Mouse (Mus musculus): ENCODE results near the gene Ccdc85c. TPM values are rescaled to one million over a fixed set of nuclear protein-coding genes. Genes with fewer than 3 reads are reported as not detected.

Gene Ccdc85c
- polyA plus RNA-seq, 1 experiment from 2014 or later = 5.4 TPM

DNA sequence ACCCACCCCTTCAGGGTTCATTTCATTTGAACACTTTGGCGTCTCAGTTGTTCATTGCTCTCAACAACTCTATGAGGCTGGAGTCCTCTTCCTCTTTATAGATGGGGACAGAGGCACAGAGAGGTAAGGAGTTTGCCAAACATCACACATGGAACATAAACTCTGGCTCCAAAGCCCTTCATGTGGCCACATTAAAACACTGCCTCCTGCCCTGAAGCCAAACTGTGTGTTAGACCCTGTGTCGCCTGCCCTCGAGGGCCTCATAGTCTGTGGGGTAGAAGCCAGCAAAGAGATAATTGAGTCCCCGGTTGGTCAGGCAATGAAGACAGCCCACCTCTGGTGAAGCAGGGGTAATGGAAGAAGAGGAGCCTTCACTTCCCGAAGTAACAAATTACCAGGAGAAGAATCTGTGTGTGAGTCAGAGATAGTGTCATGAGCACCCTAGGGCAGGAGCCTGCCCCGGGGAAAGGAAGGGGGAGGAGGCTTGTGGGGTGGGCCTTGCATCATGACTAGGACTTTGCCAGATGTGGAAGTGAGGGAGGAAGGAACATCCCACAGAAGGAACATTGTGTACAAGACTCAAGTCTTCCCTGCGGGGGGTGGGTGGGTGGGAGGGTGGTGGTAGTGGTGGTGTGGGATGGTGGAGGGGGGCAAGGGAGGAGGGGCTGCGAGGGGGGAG lies 34.0 kb upstream of the Ccdc85c start:
- 69% methylated on average over 8 of the region's 8 CpGs for WGBS
- H3K9me3 ChIP-seq (replicated peaks) = no peaks in the 10 kb centered on the region
- DNase-seq (ENCODE audit: low spot score) = no peak
- H3K4me1 ChIP-seq = peaks cover 26% of the 10 kb centered on the region
- peaks cover 64% of the 10 kb centered on the region for H3K27me3 ChIP-seq (ENCODE audit: low read depth, poor library complexity, severe bottlenecking)
- no peak overlapping the region for H3K27ac ChIP-seq
- H3K4me3 ChIP-seq = no peak overlapping the region
- H3K36me3 ChIP-seq = no peaks in the 10 kb centered on the region

DNA sequence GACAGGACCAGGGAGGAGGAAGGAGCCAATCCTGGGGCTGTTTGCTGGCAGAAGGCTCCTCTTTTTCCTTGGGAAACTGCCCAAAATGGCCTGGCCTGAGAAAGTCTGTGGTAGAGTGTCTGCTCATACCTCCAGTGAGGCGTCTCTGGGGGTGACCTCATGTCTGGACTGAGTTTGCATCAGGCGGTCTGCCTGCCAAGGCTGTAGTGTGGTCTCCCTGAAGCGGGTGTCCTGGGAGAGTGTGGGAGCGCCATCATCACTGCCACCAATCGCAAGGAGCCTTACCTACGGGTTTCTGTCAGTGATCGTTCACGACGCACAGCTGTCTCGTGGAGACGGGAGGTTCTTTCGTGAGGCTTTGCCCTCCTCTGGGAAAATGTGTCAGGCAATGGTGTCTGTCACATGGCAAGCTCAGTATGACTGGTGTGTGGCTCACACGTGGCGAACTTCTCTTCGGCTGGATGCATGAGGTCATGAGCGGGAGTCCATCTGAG lies 33.2 kb upstream of the Ccdc85c start:
- WGBS = 86% methylated on average over 16 of the region's 16 CpGs
- no peak overlapping the region for H3K4me3 ChIP-seq
- H3K9me3 ChIP-seq (replicated peaks) = no peaks in the 10 kb centered on the region
- no peak for DNase-seq (ENCODE audit: low spot score)
- no peaks in the 10 kb centered on the region for H3K36me3 ChIP-seq
- no peak overlapping the region for H3K27ac ChIP-seq
- peaks cover 26% of the 10 kb centered on the region for H3K4me1 ChIP-seq
- peaks cover 70% of the 10 kb centered on the region for H3K27me3 ChIP-seq (ENCODE audit: low read depth, poor library complexity, severe bottlenecking)

DNA sequence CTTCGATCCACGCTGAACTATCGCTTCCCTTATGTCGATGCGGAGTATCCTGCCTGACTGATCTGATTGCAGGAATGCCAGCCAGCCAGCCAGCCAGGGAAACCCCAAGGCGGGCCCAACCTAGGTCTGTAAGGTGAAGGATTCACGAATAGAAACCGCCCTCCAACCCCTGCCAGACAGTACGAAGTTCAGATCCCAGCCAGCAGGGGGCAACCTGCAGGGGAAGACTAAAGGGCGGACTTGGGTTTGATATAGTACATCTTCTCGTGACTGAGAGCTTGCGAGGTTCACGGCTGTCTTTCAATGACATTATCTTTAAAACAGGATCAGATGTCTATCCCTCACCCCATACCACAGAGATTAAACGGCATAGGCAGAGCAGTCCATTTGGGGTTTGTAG lies 32.3 kb upstream of the Ccdc85c start:
- Histone ChIP-seq H3K27ac (no peak overlapping the region), H3K9me3 (replicated peaks) (no peaks in the 10 kb centered on the region)
- DNase-seq (ENCODE audit: low spot score) = peak; percentile 76

DNA sequence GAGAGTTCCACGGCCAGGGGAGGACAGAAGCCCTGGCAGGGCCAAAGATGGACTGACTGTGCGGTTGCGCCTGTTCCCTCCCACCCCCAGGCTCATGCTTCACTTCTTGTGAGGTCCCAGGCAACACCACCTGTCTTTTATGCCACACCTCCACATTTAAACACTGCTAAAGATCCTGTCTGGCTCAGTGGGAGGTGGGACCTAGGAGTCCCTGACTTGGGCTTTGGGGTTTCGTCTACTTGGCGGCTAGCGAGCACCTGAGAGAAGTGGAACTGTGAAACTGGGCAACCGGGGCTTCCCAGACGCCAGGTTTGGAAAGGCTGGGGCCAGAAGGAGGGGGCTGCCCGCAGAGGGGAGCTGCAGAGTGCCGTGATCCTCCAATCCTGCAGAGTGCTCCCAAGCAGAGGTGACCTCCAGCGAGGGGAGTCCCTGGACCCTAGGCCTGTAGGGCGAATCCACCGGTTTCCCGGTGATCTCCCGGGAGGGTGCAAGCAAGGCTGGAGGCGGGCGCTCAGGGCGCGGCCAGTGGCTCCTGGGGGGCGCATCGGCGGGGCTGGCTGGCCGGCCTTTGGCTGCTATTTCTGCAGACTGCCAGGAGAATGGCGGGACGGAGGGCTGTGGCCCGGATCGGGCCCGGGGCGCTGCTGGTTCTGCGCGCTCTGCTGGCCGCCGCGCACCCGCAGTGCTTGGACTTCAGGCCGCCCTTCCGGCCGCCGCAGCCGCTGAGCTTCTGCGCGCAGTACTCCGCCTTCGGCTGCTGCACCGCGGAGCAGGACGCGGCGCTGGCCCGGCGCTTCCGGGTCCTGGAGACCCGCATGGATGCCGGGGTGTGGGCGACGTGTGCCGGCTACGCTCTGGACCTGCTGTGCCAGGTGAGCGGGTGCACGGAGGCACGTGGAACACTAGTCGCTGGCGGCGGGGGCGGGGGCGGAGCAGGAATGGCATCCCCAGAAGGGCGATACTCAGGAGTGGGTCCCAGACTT lies 30.9 kb upstream of the Ccdc85c start, which contains the start of gene Hhipl1:
TSS of gene Hhipl1 (plus strand) at position 459 of the 983 bp plus-strand sequence.
- Histone ChIP-seq H3K27ac (peak within 1 kb of the TSS; percentile 86), H3K4me1 (peaks cover 18% of the 10 kb centered on the region), H3K27me3 (ENCODE audit: low read depth, poor library complexity, severe bottlenecking) (peaks cover 73% of the 10 kb centered on the region), H3K9me3 (replicated peaks) (no peaks in the 10 kb centered on the region), H3K36me3 (no peaks in the 10 kb centered on the region), H3K4me3 (peak within 1 kb of the TSS; percentile 72)
- 4% methylated on average over 67 of the region's 67 CpGs for WGBS
- DNase-seq (ENCODE audit: low spot score) = peak; percentile 73

More for the DNA sequence above, 32.3 kb upstream of the Ccdc85c start:
- 22% methylated on average over 14 of the region's 14 CpGs for WGBS
- Histone ChIP-seq H3K27me3 (ENCODE audit: low read depth, poor library complexity, severe bottlenecking) (peaks cover 76% of the 10 kb centered on the region), H3K4me3 (no peak overlapping the region), H3K4me1 (peaks cover 21% of the 10 kb centered on the region), H3K36me3 (no peaks in the 10 kb centered on the region)

DNA sequence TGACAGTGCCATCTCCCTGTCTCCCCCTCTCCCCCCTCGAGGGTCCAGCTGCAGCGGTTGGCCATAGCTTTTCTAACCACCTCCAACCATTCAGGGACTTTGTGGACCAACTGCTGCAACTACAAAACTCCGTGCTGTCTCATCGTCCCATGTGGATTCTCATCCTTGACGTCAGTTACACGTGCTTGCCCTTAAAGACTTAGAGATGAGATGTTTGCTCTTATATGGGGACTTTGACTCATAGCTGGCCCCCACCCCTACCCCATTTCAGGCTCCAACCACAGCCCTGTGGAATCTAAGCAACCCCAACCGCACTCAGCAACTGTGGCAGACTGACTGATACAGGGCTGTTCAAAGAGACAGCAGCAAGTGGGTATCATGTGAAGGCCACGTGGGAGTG lies 29.9 kb upstream of the Ccdc85c start:
- H3K4me1 ChIP-seq = peaks cover 18% of the 10 kb centered on the region
- H3K36me3 ChIP-seq = no peaks in the 10 kb centered on the region
- no peak for DNase-seq (ENCODE audit: low spot score)
- no peak overlapping the region for H3K27ac ChIP-seq
- H3K9me3 ChIP-seq (replicated peaks) = no peaks in the 10 kb centered on the region
- WGBS = 72% methylated on average over 8 of the region's 8 CpGs
- H3K27me3 ChIP-seq (ENCODE audit: low read depth, poor library complexity, severe bottlenecking) = peaks cover 70% of the 10 kb centered on the region
- H3K4me3 ChIP-seq = no peak overlapping the region

DNA sequence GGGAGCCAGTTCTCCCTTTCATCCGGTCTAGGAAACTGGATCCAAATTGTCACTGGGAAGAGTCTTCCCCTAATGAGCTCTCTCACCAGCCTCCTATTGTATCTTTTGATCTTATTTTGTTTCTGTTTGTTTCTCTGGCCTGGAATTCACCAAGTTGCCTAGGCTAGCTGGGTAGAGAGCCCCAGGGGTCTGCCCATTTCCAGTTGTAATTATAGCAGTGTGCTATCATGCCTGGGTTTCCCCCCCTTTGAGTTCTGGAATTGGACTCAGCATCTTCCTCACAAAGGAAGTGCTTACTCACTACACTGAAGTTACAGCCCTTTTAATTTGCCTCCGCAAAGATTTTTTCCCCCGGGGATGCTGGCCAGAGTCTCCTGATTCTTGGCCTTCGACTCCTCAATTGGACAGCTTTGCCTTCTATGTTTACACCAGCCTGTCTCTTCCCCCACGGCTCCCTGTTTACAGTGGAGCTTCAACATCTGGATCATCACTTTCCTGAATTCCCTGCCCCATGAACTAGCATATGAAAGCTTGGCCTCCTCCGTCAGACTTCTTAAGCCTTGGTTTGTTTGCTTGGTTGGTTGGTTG lies 28.6 kb upstream of the Ccdc85c start:
- H3K27ac ChIP-seq = no peak overlapping the region
- H3K27me3 ChIP-seq (ENCODE audit: low read depth, poor library complexity, severe bottlenecking) = peaks cover 58% of the 10 kb centered on the region
- H3K4me3 ChIP-seq = no peak overlapping the region
- H3K9me3 ChIP-seq (replicated peaks) = no peaks in the 10 kb centered on the region
- H3K4me1 ChIP-seq = peaks cover 14% of the 10 kb centered on the region
- DNase-seq (ENCODE audit: low spot score) = no peak
- 56% methylated on average over 6 of the region's 6 CpGs for WGBS
- no peaks in the 10 kb centered on the region for H3K36me3 ChIP-seq

DNA sequence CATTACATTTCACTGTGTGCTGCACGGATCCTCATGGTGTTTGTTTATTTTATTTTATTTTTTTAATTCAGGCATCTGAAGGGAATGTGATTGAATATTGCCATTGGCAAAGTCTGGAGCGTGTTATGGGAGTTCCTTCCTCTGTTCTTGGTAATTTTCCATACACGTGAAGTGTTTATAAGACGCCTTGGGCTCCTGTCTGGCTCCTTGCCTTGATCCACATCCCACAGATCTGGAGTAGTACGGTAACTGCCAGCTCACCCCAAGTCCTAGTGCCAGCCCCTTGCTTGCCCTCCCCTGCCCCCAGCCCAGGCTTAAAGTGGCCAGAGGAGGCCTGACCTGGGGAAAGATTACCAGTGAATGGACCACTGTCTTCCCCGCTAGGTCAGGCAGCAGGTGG lies 25.8 kb upstream of the Ccdc85c start:
- no peak for DNase-seq (ENCODE audit: low spot score)
- Histone ChIP-seq H3K4me3 (no peak overlapping the region), H3K9me3 (replicated peaks) (no peaks in the 10 kb centered on the region), H3K4me1 (peaks cover 6% of the 10 kb centered on the region), H3K27ac (no peak overlapping the region), H3K27me3 (ENCODE audit: low read depth, poor library complexity, severe bottlenecking) (peaks cover 29% of the 10 kb centered on the region), H3K36me3 (no peaks in the 10 kb centered on the region)
- 85% methylated on average over 6 of the region's 6 CpGs for WGBS

DNA sequence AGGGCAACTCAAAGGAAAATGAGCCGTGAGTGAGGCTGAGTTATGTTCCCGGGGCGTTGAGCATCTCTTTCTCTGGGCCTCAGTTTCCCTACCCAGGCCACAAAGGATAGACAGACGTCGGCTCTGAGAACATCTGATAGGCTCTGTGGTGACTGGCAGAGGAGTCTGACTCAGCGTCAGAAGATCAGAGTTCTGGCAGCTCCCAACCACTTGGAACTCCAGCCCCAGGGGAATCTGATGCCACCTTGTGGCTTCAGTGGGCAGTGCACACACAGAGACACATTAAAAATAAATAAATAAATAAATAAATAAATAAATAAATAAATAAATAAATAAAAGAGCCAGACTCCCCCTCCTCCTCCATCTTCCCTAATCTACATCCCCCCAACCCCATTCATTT lies 21.8 kb upstream of the Ccdc85c start:
- no peaks in the 10 kb centered on the region for H3K9me3 ChIP-seq (replicated peaks)
- DNase-seq (ENCODE audit: low spot score) = no peak
- H3K4me1 ChIP-seq = peaks cover 10% of the 10 kb centered on the region
- H3K4me3 ChIP-seq = no peak overlapping the region
- peaks cover 12% of the 10 kb centered on the region for H3K27me3 ChIP-seq (ENCODE audit: low read depth, poor library complexity, severe bottlenecking)
- no peak overlapping the region for H3K27ac ChIP-seq
- 85% methylated on average over 6 of the region's 6 CpGs for WGBS
- H3K36me3 ChIP-seq = no peaks in the 10 kb centered on the region

DNA sequence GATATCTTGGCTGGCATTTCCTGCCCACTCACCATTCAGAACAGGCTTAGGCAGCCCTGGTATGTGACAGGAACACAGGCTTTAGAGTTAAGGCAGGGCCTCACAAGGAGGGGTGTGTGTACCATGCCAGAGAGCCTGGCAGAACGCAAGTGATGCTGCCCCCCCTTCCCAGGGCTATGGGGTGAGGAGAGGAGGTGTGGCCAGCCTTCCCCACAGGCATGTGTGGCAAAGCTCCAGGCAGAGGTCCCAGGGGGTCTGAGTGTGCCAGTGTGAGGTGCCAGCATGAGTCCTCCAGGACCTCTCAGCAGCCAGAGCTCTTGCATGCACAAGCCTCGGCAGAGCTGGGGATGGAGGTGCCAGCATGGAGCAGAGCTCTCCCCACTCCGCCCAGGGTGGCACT lies 19.4 kb upstream of the Ccdc85c start:
- Histone ChIP-seq H3K27ac (no peak overlapping the region), H3K27me3 (ENCODE audit: low read depth, poor library complexity, severe bottlenecking) (peaks cover 21% of the 10 kb centered on the region), H3K4me3 (no peak overlapping the region), H3K9me3 (replicated peaks) (no peaks in the 10 kb centered on the region), H3K4me1 (peaks cover 16% of the 10 kb centered on the region), H3K36me3 (no peaks in the 10 kb centered on the region)
- 74% methylated on average over 3 of the region's 3 CpGs for WGBS
- DNase-seq (ENCODE audit: low spot score) = no peak

DNA sequence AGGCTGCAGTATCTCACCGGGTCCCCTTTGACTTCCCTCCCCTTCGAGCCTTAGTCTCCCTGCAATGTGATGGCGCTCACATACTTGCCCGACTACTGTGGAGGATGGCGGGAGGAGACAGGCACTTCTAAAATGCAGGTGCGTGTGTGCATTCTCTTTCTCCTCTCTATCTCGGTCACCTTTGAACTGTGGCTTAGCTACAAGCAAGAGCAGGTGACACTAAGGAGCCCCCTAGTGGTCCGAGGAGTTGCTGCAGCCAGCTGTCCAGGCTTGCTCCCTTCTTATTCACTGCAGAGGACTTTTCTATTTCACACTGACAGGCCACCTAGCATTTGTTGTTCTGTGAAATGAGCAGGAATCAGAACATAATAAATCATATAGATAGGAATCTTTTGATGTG lies 17.7 kb upstream of the Ccdc85c start:
- Histone ChIP-seq H3K9me3 (replicated peaks) (no peaks in the 10 kb centered on the region), H3K27ac (no peak overlapping the region), H3K4me1 (peaks cover 18% of the 10 kb centered on the region), H3K27me3 (ENCODE audit: low read depth, poor library complexity, severe bottlenecking) (peaks cover 27% of the 10 kb centered on the region), H3K4me3 (peak overlapping the region; percentile 27), H3K36me3 (no peaks in the 10 kb centered on the region)
- 5% methylated on average over 8 of the region's 8 CpGs for WGBS
- peak; percentile 84 for DNase-seq (ENCODE audit: low spot score)

- peak overlapping the region; percentile 27 for H3K4me3 ChIP-seq
- H3K9me3 ChIP-seq (replicated peaks) = no peaks in the 10 kb centered on the region
- 6% methylated on average over 9 of the region's 9 CpGs for WGBS
- no peaks in the 10 kb centered on the region for H3K36me3 ChIP-seq
- peak; percentile 60 for DNase-seq (ENCODE audit: low spot score)
- H3K4me1 ChIP-seq = peaks cover 18% of the 10 kb centered on the region
- H3K27ac ChIP-seq = peak overlapping the region; percentile 46
- peaks cover 27% of the 10 kb centered on the region for H3K27me3 ChIP-seq (ENCODE audit: low read depth, poor library complexity, severe bottlenecking)
Observed at GRCm38 (mm10) chr12:108292419-108292818, 17.2 kb upstream of the Ccdc85c start.

- 74% methylated on average over 19 of the region's 19 CpGs for WGBS
Observed at GRCm38 (mm10) chr12:108288127-108288880, 13.1 kb upstream of the Ccdc85c start.

More at GRCm38 (mm10) chr12:108288127-108288880, 13.1 kb upstream of the Ccdc85c start:
- Histone ChIP-seq H3K9me3 (replicated peaks) (no peaks in the 10 kb centered on the region), H3K36me3 (no peaks in the 10 kb centered on the region), H3K4me3 (no peak overlapping the region), H3K27me3 (ENCODE audit: low read depth, poor library complexity, severe bottlenecking) (peaks cover 24% of the 10 kb centered on the region; the same call in 1 of the 2 replicates), H3K27ac (no peak overlapping the region), H3K4me1 (peaks cover 42% of the 10 kb centered on the region)
- no peak for DNase-seq (ENCODE audit: low spot score)
